Mouse (Mus musculus): ENCODE results near the gene U2af1l4.
A peak's percentile ranks its signal among the peaks of the same experiment; 100 is the strongest.

The U2af1l4 gene

DNA sequence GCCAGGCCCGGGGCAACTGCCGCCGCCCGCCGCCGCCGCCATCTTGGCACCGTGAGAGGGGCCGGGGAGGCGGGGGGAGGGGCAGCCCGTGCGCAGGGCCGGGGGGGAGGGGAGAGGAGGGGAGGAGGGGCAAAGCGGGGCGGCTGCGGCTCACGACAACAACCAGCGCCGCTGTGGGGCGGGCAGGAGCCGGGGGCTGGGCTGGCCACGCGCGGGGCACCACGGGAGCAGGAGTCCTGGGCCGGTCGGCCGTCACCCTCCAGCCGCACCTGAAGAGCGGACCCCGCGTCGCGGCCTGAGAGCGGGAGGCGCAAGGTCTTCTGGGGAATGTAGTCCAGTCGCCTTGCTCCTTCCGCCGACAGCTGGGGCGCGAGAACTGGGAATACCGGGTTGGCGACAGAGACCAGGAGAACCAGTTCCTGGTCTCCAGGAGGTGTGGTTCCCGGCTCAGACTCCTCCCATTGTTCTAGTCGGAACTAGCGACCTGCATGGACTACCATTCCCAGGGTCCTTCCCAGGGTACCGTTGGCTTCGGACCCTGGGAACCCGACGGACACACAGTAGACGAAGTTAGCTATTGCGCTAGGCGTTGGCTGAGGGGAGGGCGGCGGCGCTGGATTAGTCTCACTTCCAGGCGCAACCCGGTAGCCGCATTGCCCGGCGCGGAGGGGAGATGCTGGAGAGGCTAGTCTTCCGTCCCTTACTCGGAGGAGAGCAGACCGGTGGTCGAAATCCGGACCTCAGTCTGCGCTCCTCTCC is 25.8 kb downstream of the U2af1l4 start, which contains the start of gene Kmt2b:
Gene Kmt2b, minus strand, starts transcription at position 51 of the 759 bp plus-strand sequence.
- peak; percentile 97 to 99 for DNase-seq

DNA sequence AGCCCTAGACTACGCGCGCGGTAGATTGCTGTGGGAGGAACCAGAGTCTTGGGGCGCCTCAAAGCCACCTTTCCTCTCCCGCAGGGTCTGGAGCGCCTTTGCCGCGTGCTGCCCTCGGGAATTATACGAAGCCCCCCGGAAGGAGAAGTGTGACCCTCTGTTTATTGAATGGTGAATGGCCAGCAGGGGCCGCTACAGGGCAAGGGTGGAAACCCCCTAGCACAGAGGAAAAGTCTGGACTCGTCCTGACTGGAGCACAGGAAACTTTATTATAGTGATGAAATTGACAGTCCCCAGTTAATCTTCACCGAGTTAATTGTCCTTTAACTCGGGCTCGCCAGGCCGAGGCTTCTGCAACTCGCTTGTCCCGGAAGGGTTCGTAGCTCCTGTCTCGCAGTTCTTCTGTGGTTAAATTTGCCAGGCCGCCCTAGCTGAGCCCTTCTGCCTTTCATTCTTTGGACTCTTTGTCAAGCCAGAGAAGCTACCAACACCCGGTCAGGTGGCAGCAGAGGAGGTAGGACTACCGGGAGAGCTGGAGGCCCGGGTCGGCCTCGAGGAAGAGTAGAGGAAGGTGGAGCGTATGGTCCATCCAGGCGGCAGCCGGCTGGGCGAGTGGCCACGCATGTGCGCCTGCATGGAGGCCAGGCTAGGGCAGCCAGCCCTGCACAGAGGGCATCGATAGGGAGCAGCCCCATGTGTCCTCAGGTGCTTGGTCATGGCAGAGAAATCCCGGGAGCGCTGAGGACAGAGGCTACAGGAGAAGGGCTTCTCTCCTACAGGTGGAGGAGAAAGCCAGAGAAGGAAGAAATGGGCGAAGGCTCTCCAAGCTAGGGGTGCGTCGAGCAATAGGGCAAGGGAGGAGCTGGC is 26.6 kb downstream of the U2af1l4 start:
- peak; percentile 86 to 91 for DNase-seq

DNA sequence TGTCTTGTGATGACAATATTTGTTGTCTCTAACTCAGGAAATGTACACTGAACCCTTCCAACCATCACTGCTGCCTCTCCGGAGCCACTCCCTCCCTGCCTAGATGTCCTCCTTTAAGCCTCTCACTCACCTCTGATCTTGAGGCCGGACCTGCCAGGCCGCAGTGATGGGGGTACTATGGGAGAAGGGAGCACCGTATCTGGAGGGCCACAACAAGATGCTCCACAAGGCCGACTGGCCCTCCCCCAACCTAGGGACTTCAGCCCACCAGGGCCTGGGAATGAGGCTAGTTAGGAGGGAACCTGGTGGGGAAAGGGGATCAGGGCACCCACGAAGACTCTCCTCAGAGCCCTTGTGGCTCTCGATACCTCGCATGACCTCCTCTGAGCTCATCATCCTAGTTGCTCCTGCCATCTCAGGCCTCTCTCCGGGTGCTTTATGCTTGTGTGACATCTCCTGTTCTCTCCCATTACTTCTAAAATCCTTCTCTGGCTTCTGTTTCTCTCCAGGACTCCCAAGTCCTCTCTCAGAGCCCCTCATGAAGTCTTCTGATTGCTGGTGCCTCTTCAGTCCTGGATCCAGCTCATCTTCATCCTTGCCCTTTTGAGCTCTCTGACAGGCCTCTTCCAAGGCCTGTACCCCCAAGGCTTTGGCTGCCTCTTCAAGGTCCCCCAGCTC is 28.0 kb downstream of the U2af1l4 start:
- no peak for DNase-seq

DNA sequence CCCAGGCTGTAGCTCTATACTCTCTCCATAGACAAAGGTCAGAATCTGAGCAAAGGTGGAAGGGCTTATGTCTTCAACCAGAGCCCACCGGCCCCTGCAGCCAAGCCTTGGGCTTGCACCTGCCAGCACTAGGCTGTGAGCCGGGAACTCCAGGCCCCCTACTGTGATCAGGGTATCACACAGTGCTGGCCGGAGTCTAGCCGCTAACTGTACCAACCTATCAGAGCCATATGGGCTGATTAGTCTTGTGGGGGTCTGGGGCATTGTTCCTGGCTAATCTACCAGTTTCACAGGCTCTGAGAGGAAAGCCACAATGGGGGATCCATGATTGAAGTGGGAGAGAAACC is 28.5 kb downstream of the U2af1l4 start:
- no peak for DNase-seq

DNA sequence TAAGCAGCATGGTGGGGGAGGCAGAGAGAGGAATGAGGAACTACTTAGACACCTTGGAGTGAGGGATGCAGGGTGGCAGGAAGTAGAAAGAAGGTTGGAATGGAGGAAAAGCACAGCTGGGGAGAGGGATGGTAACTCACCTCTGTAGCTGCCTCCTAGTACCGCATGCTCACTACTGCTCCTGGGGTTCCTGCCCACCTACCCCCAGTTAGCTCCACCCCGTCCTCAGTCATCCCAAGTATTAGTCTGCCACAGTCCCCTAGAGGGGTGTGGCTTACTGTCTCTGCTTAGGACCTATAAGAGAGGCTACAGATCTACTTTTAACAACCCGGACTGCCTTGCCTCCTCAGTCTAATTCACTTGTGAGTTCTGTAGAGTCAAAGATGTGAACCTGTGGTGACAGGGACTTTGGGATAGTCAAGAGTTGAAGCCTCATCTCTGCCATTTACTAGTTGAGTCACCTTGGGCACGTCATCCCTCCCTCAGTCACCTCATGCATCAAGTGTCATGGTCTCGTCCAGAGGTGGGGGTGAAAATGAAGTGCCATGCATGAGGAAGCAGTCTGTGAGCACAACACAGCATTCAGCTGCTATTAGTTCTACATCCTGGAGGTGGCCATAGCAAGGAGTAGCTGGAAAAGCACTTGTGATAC is 29.8 kb downstream of the U2af1l4 start:
- DNase-seq, result no peak

DNA sequence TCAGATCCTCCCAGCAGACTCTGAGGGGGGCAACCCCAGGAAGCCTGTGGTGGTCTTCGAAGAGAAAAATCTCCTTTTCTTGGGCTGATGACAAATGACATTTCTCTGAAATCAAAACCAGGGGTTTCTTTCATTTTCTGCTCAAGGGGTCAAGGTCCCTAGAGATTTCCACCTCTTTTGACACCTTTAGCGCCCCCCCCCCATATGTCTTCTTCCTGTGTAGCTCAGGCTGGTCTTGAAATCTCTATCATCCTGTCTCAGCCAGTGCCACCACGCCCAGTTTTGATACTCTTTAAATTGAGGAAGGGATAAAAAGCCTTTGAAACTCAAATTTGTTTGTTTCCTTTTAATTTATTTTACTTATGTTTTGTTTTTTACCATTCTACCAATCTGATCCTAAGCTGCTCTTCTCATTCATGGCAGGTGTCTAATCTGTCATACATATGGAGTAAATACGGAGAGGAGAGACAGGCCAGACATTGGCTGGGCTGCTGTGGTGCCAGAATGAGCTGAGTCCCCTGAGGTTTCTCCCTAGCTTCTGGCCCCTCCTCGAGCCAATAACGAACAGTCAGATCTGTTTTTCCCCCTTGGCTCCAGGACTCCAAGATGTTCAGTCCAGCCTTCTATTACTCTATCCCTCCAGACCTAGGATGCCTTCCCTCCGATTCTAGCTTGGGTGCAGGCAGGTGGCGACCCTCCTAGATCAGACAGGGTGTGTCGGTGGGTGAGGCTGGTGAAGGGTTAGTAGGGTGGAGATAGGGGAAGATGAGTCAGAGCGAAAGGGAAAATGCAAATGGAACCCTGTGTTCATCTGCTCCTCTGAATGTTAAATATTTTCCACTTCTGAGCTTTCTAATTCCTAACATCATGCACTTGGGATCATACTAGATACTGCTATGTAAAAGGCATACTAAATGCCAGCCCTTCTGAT is 30.7 kb downstream of the U2af1l4 start:
- DNase-seq, result no peak

DNA sequence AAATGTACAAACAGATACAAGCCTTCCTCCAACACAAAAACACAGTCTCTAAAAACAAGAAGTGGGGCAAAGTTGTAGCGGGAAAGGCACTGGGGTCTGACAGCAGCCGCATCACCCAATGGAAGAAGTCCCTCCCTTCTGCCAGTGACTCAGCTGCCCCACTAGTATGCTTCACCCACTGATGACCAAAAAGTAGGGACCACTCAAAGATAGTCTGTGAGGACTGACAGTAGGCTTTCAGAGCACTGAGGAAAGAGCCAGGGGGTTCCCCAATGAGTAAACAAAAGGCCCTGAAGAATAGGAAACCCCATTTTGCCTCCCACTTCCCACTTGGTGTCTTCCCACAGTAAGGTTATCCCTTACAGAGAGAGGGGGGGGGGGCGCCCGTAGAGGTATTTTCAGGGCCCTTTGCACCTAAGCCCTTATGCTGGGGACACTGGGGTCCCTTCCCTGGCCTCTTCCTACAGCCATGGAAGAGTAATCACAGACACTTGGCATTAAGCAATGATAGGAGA is 31.5 kb downstream of the U2af1l4 start:
- DNase-seq, result no peak

DNA sequence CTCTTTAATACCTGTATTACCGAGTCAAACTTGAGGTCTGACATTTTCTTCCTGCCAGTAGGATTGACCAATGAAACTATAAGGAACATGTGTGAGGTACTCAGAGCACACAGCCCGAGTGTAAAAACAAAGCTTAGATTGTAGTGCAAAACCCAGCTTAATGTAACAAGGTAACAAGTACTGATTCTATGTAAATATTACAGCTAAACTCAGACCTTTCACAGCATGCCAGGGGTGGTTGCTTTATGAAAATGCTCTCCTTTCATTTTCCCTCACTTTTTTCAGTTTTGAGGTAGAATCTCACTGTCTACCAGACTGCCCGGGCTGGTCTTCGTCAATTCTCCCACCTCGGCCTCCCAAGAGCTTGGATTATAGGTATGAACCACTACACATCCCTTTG is 33.0 kb downstream of the U2af1l4 start:
- no peak for DNase-seq

DNA sequence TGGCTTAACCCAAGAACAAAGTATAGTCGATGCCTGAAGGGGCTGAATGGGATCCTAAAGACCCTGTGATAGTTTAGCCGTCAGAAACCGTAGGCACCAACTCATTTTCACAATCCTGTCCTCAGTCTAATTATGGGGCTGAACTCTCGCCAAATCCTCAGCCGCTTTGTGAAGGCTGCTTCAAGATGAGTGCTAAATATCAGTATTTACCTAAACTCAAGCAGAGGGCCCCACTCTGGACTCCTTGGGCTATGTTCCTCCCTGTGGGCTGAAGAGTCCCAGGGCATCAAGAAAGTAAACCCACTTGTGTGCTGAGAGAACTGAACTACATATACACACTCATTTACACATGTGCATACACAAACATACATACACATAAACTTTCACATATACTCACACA is 33.7 kb downstream of the U2af1l4 start:
- no peak for DNase-seq

DNA sequence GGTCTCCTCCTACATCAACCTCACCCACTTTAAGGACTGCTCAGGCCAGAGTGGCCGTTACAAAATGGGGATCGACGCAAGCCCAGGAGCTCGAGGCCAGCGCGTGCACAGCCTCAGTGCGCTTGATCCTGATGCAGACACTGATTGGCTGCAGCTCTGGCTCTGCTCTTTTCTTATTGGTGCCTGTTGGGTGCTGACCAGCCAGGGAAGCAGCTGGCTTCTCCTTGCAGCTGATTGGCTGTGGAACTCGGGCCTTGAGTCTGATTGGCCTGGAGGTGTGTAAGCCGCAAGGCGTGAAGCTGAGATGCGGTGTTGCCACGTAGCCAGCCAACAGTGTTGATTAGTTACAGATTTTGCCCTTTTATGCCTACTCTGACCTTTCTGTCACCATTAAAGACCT is 35.7 kb downstream of the U2af1l4 start, which contains the start of gene Zbtb32:
Gene Zbtb32, minus strand, starts transcription at position 124 of the 400 bp plus-strand sequence.
- no peak for DNase-seq

DNA sequence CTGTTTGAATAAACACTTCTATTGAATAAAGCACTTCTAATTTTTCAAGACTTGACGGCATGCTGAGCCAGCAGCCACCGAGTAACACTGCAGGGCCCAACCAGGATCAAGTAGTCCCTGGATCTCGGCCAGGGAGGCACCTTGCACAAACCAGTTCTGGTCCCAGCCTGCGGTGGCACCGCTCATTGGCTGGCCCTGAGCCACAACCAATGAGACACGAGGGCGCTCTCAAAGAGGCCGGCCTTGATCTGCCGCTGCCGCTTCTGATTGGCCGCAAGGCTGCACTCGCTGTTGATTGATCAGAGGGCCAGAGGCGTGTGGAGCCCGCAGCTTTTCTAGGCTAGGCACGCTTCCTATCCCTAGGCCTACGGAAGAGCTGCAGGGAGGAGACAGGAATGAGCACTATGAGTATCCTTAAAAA is 36.8 kb downstream of the U2af1l4 start:
- DNase-seq, result peak; percentile 97

DNA sequence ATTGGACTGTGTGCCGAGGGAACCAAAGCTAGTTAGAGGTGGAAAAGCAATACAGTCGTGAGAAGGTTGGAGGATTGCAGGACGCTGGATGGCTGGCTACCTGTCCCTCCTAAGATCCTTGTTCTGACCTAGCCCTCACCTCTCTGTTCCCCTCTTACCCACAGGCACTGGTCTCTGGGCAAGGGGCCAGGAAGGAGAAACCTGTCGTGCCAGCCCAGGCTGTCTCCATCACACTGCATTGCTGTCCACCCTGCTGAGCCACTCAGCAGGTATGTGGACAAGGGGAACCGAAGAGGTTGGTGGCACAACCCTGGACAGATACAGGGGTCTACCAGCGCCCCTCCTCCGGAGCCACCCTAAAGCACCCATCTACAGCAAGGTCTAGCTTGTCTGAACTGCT is 37.5 kb downstream of the U2af1l4 start:
- DNase-seq, result peak; percentile 53 to 66

DNA sequence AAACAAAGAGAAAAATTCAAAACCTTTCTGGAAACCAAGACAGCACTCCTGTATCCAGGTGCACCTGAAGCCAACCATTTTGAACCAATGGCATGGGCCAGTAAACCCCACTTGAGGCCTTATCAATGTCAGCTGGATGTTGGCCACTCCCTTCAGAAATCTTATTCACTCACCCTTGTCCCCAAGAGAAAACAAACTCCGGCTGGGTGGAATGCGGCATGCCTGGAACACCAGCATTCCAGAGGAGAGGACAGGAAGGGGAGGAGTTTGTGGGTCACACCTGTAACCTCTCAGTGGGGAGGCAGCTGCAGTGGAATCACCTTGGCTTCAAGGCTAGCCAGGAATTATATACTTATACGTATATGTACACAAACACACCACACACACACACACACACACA is 39.5 kb downstream of the U2af1l4 start:
- DNase-seq, result peak; percentile 58 to 84

DNA sequence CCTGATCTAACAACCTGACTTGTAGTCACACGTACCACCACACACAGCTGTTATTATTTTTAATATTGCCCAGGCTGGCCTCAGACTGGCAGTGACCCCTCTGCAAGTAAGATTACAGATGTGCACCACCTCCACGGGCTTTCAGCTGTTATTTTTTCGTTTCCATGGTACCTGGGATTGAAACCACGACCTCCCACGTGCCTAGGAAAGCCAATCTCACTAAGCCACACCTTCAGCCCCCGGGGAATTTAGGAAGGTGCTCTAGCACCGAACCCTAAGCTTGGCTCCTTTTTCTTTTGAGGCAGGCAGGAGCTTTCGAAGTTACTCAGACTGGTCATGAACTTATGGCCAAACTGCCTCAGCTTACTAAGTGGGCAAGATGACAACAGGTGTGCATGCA is 41.3 kb downstream of the U2af1l4 start:
- DNase-seq, result no peak

DNA sequence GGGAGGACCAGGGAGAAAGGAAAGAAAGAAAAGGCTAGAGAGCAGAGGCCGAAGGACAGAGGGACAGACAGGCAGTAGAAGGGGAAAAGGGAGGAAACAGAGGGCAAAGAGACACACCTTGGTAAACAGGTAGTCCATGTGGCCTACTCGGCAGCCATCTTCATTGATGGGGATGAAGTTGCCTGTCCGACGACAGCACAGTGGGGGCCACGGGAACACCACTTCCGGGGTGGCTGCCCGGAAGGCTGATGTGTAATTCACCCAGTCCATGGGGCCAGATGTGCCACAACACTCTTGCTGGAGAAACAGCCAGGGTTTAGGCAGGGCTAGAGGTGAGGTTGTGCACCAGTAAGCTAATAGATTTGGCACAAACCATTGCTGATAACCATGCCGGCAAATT is 41.8 kb downstream of the U2af1l4 start:
- no peak for DNase-seq

DNA sequence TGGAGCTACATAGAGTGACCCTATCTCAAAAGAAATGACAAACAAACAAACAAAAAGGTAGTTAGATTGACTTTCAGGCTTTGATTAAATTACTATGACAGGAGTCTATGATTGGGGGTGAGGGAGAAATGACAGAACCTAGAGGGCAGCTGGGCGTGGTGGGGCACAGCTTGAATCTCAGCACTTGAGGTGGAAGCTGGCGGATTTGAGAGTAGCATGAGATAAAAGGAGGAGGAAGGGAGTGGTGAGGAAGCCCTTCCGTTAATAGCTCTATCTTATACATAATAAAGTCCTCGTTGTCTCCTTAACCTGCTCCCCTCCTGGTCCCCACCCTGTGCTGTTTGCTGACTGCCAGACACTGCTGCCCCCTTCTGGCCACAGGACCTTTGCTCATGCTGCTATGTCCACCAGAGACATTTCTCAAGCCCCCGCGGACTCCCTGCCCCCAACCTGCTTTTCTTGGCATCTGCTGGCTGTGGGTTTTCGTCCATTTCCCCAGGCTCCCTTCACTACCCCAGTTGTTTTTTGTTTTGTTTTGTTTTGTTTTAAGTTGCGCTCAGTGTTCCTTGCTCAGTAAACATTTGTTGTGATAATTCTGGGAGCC is 44.7 kb downstream of the U2af1l4 start:
- peak in 1 of 2 experiments; percentile 62 for DNase-seq

DNA sequence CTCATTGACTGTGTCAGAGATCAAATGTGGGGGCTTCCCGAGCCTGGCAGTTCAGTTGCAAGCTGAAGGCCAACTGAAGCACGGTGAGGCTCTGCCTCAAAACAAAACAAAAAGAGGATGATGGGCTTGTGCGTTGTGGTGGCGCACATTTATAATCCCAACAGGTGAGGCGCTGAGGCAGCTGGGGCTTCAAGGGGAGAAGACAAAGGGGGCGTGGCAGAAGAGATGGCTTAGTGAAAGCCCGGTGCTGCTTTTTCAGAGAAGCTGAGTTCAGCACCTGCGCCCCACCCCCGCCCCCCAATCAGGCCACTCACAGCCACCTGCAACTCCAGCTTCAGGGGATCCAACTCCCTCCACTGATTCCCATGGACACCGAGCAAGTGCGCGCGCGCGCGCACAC is 45.4 kb downstream of the U2af1l4 start:
- no peak for DNase-seq

DNA sequence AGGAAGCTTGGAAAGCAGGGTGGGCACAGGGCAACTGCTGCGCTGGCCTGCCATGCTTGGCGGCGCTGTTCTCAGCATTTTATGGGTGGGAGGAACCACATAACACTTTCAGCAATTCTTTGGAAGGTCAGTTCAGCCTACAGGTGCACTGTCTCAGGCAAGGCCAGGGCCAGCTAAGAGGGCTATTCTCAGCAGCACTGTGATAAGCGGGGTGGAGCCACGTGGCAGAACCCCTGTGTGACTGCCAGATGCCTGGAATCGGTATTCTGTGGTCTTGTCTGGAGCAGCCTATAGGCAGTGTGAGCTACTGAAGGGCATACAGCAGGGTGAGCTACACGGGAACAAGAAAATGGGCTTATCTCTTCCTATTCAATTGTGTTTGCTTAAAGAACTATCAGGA is 46.9 kb downstream of the U2af1l4 start:
- no peak for DNase-seq

DNA sequence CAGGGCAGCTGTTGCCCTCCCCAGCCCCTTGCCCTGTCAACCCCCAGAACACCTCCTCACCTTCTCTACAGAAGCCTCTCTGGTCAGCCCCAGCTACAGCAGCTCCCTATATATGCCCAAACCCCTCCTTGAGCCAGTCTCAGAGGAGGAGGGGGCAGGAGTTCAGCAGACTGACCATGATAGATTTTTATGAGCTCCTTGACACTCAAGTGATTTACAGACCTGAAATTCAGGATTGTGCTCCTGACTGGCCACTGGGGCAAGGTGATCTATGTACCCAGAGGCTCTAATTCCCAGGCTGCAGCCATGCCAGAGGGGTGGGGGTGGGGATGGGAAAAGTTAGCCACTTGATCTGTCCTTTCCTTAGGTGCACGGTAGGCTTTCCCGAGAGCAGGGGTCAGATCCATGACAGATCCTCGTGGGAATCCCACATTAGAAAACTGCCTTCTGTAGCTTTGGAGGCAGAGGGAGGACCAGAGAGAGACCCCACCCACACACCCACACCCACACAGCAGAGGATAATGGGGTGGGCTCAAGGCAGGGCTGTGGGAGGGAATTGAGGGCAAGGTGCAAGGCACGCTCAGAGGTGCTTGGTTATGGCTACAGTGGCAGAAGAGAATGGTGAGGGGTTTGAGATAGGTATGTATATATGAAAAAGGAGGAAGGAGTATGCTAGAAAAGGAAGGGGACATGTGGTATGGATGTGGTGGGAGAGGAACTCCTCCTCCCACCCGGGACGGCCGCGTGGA is 49.7 kb downstream of the U2af1l4 start, which contains the start of gene Upk1a:
Gene Upk1a, minus strand, starts transcription at position 194 of the 749 bp plus-strand sequence.
- no peak for DNase-seq

DNA sequence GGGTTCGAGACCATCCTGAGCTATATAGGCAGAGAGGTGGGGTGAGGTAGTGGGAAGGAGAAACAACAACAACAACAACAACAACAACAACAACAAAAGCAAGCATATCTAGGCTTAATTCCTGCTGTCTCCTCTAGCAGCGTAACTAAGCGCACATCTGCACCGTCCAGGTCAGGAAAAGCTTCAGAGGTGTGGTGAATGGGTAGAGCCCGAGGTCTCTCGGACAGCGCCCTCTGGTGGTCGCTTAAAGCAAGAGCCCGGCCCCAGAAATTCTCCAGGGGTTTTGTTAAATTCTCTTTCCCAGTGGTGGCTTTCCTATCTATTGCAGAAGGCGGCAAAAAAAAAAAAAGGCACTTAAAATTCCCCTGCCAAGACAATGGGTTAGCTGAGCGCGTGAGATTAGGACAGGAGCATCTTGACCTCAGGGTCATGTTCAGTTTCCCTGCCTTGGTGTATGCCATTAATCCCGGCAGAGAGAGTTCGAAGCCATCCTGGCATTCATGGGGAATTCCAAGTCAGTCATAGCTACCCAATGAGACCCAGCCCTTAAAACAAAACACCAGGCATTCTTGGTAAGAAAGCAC is 50.5 kb downstream of the U2af1l4 start:
- peak; percentile 54 to 77 for DNase-seq

Data from kidney, adult 8-10 months (tissue).